Mouse (Mus musculus) forebrain, embryonic 13.5 days (tissue): ENCODE measurements around the gene Ufd1. TPM values are rescaled to one million over a fixed set of nuclear protein-coding genes. Genes with fewer than 3 reads are reported as not detected.
A peak's percentile ranks its signal among the peaks of the same experiment; 100 is the strongest.

Experiments
- ATAC-seq: fragments of 200-750 bp; cut with Nextera tagmentation; 2 replicates; pipeline ENCODE4 v1.8.0; 2017
- H3K27ac ChIP-seq: fragments of 300-500 bp; sonication (generic); 2 replicates; pipeline ENCODE4 v1.5.1; 2015; ENCODE audit warnings: inconsistent platforms, mild to moderate bottlenecking, moderate library complexity
- H3K27me3 ChIP-seq: fragments of 300-500 bp; sonication (generic); 2 replicates; pipeline ENCODE4 v1.6.1; 2015; ENCODE audit warnings: mild to moderate bottlenecking, inconsistent platforms
- H3K36me3 ChIP-seq: fragments of 300-500 bp; sonication (generic); 2 replicates; pipeline ENCODE4 v1.6.1; 2015; ENCODE audit warnings: mild to moderate bottlenecking, inconsistent platforms; ENCODE audit not compliant: poor library complexity, severe bottlenecking
- H3K4me1 ChIP-seq: fragments of 300-500 bp; sonication (generic); 2 replicates; pipeline ENCODE4 v1.6.1; 2015; ENCODE audit warnings: inconsistent platforms
- H3K4me2 ChIP-seq: fragments of 300-500 bp; sonication (generic); 2 replicates; pipeline ENCODE4 v1.6.1; 2015; ENCODE audit warnings: inconsistent platforms, mild to moderate bottlenecking, moderate library complexity
- H3K4me3 ChIP-seq: fragments of 300-500 bp; sonication (generic); 2 replicates; pipeline ENCODE4 v1.5.1; 2015; ENCODE audit warnings: mild to moderate bottlenecking, inconsistent platforms
- H3K9ac ChIP-seq: fragments of 300-500 bp; sonication (generic); 2 replicates; pipeline ENCODE4 v1.6.1; 2015; ENCODE audit warnings: mild to moderate bottlenecking, inconsistent platforms
- H3K9me3 ChIP-seq: fragments of 300-500 bp; sonication (generic); replicated peaks from 2 replicates; pipeline ENCODE4 v1.6.1; 2016; ENCODE audit warnings: inconsistent platforms
- WGBS: fragments of 180-500 bp; shearing (Covaris S2); methylation state at CpG from one replicate; pipeline ENCODE4 v1.1.7; 2015; 5-methylcytosine and 5-hydroxymethylcytosine counted together
- polyA plus RNA-seq: library from polyadenylated mRNA; unstranded; fragments of >200 nt; fragmentation: Nextera tagmentation; extraction: Ambion mirVana; gene quantifications from 2 replicates; pipeline ENCODE4 v1.2.1, GENCODE M21; 2015

Gene Ufd1
- polyA plus RNA-seq, result 114 and 118 TPM in 2 replicates

- Histone ChIP-seq H3K9ac (peak within 1 kb of the TSS; percentile 85), H3K27me3 (no peaks in the 10 kb centered on the region), H3K27ac (peak within 1 kb of the TSS; percentile 58), H3K4me3 (peak within 1 kb of the TSS; percentile 75), H3K4me1 (peaks cover 24% of the 10 kb centered on the region), H3K9me3 (no peaks in the 10 kb centered on the region), H3K4me2 (peak within 1 kb of the TSS; percentile 85), H3K36me3 (peaks cover 49% of the 10 kb centered on the region)
- under 1% methylated on average over 42 of the region's 42 CpGs for WGBS
- ATAC-seq, result peak; percentile 98
Observed at GRCm38 (mm10) chr16:18811468-18812384, at the start of gene Ufd1, which contains the start of gene Cdc45. Gene Ufd1 (plus strand): TSS chr16:18811779. Gene Cdc45 (minus strand): TSS chr16:18811987.

DNA sequence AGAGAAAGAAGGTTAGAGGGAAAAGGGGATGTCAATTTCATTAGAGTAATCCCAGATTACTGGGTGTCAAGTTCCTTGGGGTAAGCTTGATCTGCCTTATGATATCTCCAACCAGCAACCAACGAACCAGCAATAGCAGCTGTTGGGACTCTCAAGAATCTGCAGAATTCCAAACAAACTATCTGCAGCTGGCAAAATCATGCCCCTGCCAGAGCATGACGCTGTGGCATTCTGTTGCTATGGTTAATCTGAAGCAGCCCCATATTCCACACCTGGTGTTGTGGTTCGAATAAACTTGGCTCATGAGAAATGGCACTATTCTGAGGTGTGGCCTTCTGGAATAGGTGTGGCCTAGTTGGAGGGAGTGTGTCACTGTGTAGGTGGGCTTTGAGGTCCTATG, 48.6 kb upstream of the Ufd1 start:
- no peak overlapping the region for H3K9ac ChIP-seq
- no peaks in the 10 kb centered on the region for H3K36me3 ChIP-seq
- H3K27me3 ChIP-seq, result no peaks in the 10 kb centered on the region
- no peak overlapping the region for H3K4me3 ChIP-seq
- 80% methylated on average over 3 of the region's 3 CpGs for WGBS
- no peak for ATAC-seq
- H3K9me3 ChIP-seq, result no peaks in the 10 kb centered on the region
- no peaks in the 10 kb centered on the region for H3K4me1 ChIP-seq
- no peak overlapping the region for H3K27ac ChIP-seq
- H3K4me2 ChIP-seq, result no peak overlapping the region

- H3K4me2 ChIP-seq, result no peak overlapping the region
- H3K36me3 ChIP-seq, result no peaks in the 10 kb centered on the region
- H3K27me3 ChIP-seq, result no peaks in the 10 kb centered on the region
- H3K9ac ChIP-seq, result no peak overlapping the region
- H3K9me3 ChIP-seq, result no peaks in the 10 kb centered on the region
- no peak overlapping the region for H3K27ac ChIP-seq
- no peak overlapping the region for H3K4me3 ChIP-seq
- H3K4me1 ChIP-seq, result no peaks in the 10 kb centered on the region
- no peak for ATAC-seq
- 83% methylated on average over 4 of the region's 4 CpGs for WGBS
Observed at GRCm38 (mm10) chr16:18766390-18766789, 45.2 kb upstream of the Ufd1 start.

DNA sequence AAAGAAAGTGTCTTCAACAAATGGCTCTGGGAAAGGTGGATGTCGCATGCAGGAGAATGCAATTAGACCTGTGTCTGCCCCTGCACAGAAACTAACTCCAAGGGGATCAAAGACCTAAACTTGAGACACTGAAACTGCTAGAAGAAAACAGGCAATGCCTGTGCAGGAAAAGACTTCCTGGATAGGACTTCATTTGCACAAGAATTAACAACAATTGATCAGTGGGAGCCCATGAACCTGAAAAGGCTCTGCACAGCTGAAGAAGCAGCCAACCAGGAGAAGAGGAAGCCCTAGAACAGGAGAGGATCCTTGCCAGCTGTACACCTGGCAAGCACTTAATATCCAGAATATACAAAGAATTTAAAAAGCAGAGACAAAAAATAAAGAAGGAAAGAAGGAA, 42.1 kb upstream of the Ufd1 start:
- no peaks in the 10 kb centered on the region for H3K9me3 ChIP-seq
- peaks cover 5% of the 10 kb centered on the region for H3K27me3 ChIP-seq
- no peak for ATAC-seq
- WGBS, result 31% methylated on average over 1 of the region's 1 CpGs
- H3K27ac ChIP-seq, result no peak overlapping the region
- H3K4me1 ChIP-seq, result no peaks in the 10 kb centered on the region
- no peak overlapping the region for H3K4me2 ChIP-seq
- H3K9ac ChIP-seq, result no peak overlapping the region
- H3K36me3 ChIP-seq, result no peaks in the 10 kb centered on the region
- H3K4me3 ChIP-seq, result no peak overlapping the region

DNA sequence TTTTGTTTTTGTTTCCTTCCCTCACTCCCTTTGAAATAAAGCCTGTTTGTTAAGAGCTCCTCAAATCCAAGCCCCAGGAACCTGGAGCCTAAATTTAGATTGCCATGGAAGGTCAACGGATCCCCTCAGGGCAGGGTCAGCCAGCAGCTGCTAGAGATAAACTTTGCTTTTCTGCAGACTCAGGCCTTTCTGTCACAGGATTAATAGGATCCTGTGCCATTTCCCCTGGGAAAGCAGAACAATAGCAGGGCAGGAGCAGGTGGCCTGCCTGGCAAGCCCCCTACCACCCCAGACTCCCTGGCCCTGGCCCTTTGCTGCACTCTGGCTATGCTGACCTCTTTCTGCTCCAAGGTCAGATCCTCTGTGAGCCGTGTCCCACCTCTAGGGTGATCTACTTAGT, 37.6 kb upstream of the Ufd1 start:
- no peaks in the 10 kb centered on the region for H3K36me3 ChIP-seq
- H3K4me2 ChIP-seq, result no peak overlapping the region
- no peak for ATAC-seq
- WGBS, result 30% methylated on average over 2 of the region's 2 CpGs
- H3K27ac ChIP-seq, result no peak overlapping the region
- no peaks in the 10 kb centered on the region for H3K9me3 ChIP-seq
- peaks cover 10% of the 10 kb centered on the region for H3K4me1 ChIP-seq
- no peak overlapping the region for H3K9ac ChIP-seq
- no peak overlapping the region for H3K4me3 ChIP-seq
- peaks cover 49% of the 10 kb centered on the region for H3K27me3 ChIP-seq

GRCm38 (mm10) chr16:18775621-18776555, 35.7 kb upstream of the Ufd1 start:
- H3K27ac ChIP-seq, result no peak overlapping the region
- no peak overlapping the region for H3K9ac ChIP-seq
- peak overlapping the region; percentile 64 for H3K4me2 ChIP-seq
- WGBS, result 20% methylated on average over 18 of the region's 18 CpGs
- H3K4me3 ChIP-seq, result 0 out of 2 replicates have a peak overlapping the region, but pooled peaks have one; percentile 39
- H3K9me3 ChIP-seq, result no peaks in the 10 kb centered on the region
- ATAC-seq, result no peak
- H3K36me3 ChIP-seq, result peaks cover 11% of the 10 kb centered on the region; the same call in 1 of the 2 replicates
- peaks cover 10% of the 10 kb centered on the region for H3K4me1 ChIP-seq
- peaks cover 55% of the 10 kb centered on the region for H3K27me3 ChIP-seq

DNA sequence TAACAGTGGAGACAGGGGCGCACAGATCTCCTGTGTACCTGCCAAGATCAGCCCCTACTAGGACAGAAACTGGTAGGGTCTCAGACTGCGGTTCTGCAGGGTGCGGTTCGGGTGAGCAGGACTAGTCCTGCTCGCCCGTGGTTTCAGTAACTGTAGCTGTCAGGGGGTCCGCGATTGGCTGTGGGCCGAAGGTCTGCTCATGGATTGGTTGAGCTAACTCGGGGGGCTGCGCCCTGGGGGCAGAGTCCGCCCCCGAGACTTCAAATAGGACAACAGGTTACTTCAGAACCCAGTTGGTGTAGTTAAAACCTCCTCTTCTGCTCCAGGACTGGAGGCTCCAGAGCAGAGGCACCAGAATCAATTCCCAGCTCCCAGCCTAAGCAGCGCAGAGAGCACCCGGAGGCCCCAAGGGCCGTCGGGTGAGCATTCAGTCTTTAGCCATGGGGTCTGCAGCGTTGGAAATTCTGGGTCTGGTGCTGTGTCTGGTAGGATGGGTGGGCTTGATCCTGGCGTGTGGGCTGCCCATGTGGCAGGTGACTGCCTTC, 35.0 kb upstream of the Ufd1 start, which contains the start of gene Cldn5:
Cldn5 (plus strand) TSS at position 292 of the 545 bp plus-strand sequence.
- 4% methylated on average over 19 of the region's 19 CpGs for WGBS
- H3K27me3 ChIP-seq, result peaks cover 55% of the 10 kb centered on the region
- H3K4me1 ChIP-seq, result peaks cover 10% of the 10 kb centered on the region
- ATAC-seq, result peak; percentile 63; the same call in 1 of the 2 replicates
- peak within 1 kb of the TSS; percentile 57; the same call in 1 of the 2 replicates for H3K9ac ChIP-seq
- peak within 1 kb of the TSS; percentile 64 for H3K4me2 ChIP-seq
- H3K9me3 ChIP-seq, result no peaks in the 10 kb centered on the region
- peaks cover 19% of the 10 kb centered on the region for H3K36me3 ChIP-seq
- no peak within 1 kb of the TSS for H3K27ac ChIP-seq
- peak within 1 kb of the TSS; percentile 39 for H3K4me3 ChIP-seq

DNA sequence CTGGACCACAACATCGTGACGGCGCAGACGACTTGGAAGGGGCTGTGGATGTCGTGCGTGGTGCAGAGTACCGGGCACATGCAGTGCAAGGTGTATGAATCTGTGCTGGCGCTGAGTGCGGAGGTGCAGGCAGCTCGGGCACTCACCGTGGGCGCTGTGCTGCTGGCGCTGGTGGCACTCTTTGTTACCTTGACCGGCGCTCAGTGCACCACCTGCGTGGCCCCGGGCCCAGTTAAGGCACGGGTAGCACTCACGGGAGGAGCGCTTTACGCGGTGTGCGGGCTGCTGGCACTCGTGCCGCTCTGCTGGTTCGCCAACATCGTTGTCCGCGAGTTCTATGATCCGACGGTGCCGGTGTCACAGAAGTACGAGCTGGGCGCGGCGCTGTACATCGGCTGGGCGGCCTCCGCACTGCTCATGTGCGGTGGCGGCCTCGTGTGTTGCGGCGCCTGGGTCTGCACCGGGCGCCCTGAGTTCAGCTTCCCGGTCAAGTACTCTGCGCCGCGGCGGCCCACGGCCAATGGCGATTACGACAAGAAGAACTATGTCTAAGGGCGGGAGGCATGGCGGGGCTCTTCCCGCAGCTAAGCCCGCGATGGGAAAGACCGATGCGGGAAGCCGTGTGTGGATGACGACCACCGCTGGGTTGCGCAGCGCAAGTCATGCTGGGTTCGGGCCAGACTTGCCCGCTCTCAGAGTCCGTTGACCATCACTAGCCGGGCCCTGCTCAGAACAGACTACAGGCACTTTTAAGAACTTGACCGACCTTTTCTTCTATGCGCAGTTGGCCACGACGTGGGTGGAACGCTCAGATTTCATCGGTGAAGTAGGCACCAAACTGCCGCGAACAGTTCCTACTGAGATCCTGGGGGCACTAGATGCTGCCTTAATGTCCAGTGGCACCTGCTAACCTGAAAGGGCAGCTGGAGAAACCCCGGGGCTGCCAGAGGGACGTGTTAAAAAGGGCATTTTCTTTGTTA, 34.2 kb upstream of the Ufd1 start:
- peak; percentile 56 for ATAC-seq
- no peaks in the 10 kb centered on the region for H3K9me3 ChIP-seq
- peaks cover 26% of the 10 kb centered on the region for H3K36me3 ChIP-seq
- peaks cover 55% of the 10 kb centered on the region for H3K27me3 ChIP-seq
- peak overlapping the region; percentile 57; the same call in 1 of the 2 replicates for H3K9ac ChIP-seq
- H3K4me1 ChIP-seq, result peaks cover 10% of the 10 kb centered on the region
- H3K27ac ChIP-seq, result no peak overlapping the region
- 3% methylated on average over 80 of the region's 80 CpGs for WGBS
- peak overlapping the region; percentile 39 for H3K4me3 ChIP-seq
- peak overlapping the region; percentile 64 for H3K4me2 ChIP-seq

DNA sequence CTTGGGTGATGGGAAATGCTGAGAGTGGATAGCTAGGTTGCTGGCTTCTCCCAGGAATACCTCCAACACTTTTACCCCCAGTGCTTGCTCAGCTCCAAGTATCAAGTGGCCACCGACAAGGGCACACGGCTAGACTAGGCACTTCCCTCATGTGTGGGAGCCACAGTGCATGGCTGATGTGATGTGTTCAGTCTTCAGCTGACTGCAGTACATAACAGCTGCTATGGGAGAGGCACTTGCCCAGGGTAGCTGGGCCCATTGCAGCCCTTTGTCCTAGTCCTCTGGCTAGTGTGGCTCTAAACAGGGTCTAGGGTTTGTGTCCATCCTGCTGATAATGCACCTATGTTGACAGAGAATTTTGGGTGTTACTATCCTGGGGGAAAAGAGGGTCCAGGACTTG, 33.1 kb upstream of the Ufd1 start:
- peak overlapping the region; percentile 39 for H3K4me3 ChIP-seq
- peaks cover 55% of the 10 kb centered on the region for H3K27me3 ChIP-seq
- no peak overlapping the region for H3K4me2 ChIP-seq
- peaks cover 33% of the 10 kb centered on the region for H3K36me3 ChIP-seq
- no peak overlapping the region for H3K9ac ChIP-seq
- peaks cover 10% of the 10 kb centered on the region for H3K4me1 ChIP-seq
- H3K9me3 ChIP-seq, result no peaks in the 10 kb centered on the region
- H3K27ac ChIP-seq, result no peak overlapping the region
- WGBS, result 51% methylated on average over 2 of the region's 2 CpGs
- no peak for ATAC-seq

GRCm38 (mm10) chr16:18781810-18782209, 29.8 kb upstream of the Ufd1 start:
- Histone ChIP-seq H3K4me1 (peaks cover 10% of the 10 kb centered on the region), H3K36me3 (peaks cover 65% of the 10 kb centered on the region), H3K4me3 (no peak overlapping the region), H3K9me3 (no peaks in the 10 kb centered on the region), H3K9ac (no peak overlapping the region), H3K4me2 (no peak overlapping the region), H3K27me3 (peaks cover 27% of the 10 kb centered on the region), H3K27ac (no peak overlapping the region)
- no peak for ATAC-seq
- 89% methylated on average over 10 of the region's 10 CpGs for WGBS

DNA sequence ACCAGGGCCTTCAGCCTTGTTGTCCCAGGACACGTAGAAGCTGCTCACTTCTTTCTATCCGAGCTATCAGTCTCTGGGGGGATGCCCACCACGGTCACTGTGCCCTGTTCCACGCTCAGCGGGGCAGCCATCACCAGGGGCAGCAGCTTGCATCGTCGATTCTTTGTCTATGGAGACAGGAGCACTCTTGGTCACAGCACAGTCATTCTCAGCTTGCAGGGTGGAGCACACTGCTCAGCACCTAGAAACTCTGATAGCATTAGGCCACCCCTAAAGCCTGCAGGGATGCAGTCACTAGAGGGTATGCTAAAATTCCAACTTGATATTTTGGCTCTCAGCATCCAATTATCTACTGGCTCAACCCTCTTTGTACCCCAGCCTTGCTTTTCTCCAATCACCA, 26.6 kb upstream of the Ufd1 start:
- WGBS, result 86% methylated on average over 7 of the region's 7 CpGs
- Histone ChIP-seq H3K27ac (no peak overlapping the region), H3K4me2 (no peak overlapping the region), H3K27me3 (no peaks in the 10 kb centered on the region), H3K4me1 (no peaks in the 10 kb centered on the region), H3K9ac (no peak overlapping the region), H3K9me3 (no peaks in the 10 kb centered on the region), H3K4me3 (no peak overlapping the region), H3K36me3 (peaks cover 82% of the 10 kb centered on the region)
- no peak for ATAC-seq
